Mouse (Mus musculus): ENCODE data around the gene Hivep2.

- no peak for TF ChIP-seq POLR2A (IDR thresholded peaks at IDR 0.05; ENCODE audit: borderline replicate concordance, extremely low read depth, insufficient read depth, insufficient read length, poor library complexity, severe bottlenecking)
- TF ChIP-seq CTCF (IDR thresholded peaks at IDR 0.05; ENCODE audit: borderline replicate concordance, extremely low read depth, insufficient read depth, insufficient read length), result no peak
Observed at GRCm38 (mm10) chr10:13997336-13997735, 31.5 kb downstream of the Hivep2 start.
